Mouse (Mus musculus): Measurements from ENCODE around the gene Pts. TPM values are rescaled to one million over a fixed set of nuclear protein-coding genes. Genes with fewer than 3 reads are reported as not detected.

Pts gene
- polyA plus RNA-seq, 1 experiment from 2014 or later, result 96.6 TPM

DNA sequence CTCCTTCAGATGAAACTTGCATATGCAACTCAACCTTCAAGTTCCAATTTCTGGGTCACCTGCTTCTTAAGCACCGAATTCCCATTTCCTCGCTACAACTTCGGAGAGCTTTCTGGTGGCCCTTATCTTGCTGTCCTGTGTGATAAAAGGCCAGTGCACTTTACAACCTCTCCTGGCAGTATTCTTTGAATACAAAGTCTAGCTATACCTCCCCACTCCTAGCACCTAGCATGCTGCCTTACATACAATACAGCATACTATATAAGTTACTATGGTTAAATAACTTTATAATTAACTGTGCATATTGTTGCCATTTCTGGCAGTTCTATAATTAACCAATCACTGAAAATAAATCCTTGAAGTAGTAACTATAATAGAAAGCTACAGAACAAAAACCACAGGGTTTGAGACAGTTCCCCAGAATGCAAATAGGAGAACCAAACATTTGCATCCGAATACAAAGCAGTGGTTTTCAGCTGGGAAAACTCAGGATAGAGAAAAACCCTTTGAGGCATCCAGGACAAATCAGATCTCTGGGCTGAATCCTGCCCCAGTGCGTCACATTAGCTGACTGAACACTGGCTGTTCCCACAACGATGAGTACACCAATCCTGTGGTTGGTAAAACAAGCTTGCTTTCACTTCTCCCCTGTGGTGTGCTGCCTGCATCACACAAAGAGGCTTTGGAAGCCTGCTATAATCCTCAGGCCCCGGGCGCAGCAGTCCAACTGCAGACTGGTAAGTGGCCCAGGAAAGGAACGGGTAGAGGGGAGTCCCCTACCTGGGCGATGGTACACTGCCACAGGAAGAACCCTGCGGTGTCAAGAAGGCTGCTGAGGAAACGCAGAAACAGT lies 25.9 kb upstream of the Pts start, which contains the start of gene Il18:
TSS of gene Il18 (plus strand) at position 587 of the 853 bp plus-strand sequence.
- H3K9ac ChIP-seq (replicated peaks; ENCODE audit: low read length), result no peak within 1 kb of the TSS
- no peak for ATAC-seq (ENCODE audit: low FRiP score, low TSS enrichment)
- H3K4me3 ChIP-seq (ENCODE audit: low read length), result no peak within 1 kb of the TSS
- H3K9me3 ChIP-seq (ENCODE audit: low read length), result no peaks in the 10 kb centered on the region
- 35% methylated on average over 12 of the region's 12 CpGs for WGBS
- no peaks in the 10 kb centered on the region for H3K4me1 ChIP-seq (ENCODE audit: insufficient read depth, low read length)
- H3K36me3 ChIP-seq (ENCODE audit: insufficient read depth, low read length), result no peaks in the 10 kb centered on the region
- H3K27me3 ChIP-seq (ENCODE audit: insufficient read depth, low read length), result no peaks in the 10 kb centered on the region
- peak within 1 kb of the TSS; percentile 13; the same call in 1 of the 2 replicates for H3K4me2 ChIP-seq (replicated peaks; ENCODE audit: low read depth, low read length)
- H3K27ac ChIP-seq (ENCODE audit: low read length), result no peak within 1 kb of the TSS

GRCm38 (mm10) chr9:50553547-50553946 lies 25.0 kb upstream of the Pts start:
- Histone ChIP-seq H3K4me1 (ENCODE audit: insufficient read depth, low read length) (no peaks in the 10 kb centered on the region), H3K27ac (ENCODE audit: low read length) (no peak overlapping the region), H3K9me3 (ENCODE audit: low read length) (no peaks in the 10 kb centered on the region), H3K4me2 (replicated peaks; ENCODE audit: low read depth, low read length) (no peak overlapping the region), H3K36me3 (ENCODE audit: insufficient read depth, low read length) (no peaks in the 10 kb centered on the region), H3K27me3 (ENCODE audit: insufficient read depth, low read length) (no peaks in the 10 kb centered on the region), H3K4me3 (ENCODE audit: low read length) (no peak overlapping the region), H3K9ac (replicated peaks; ENCODE audit: low read length) (no peak overlapping the region)
- no peak for ATAC-seq (ENCODE audit: low FRiP score, low TSS enrichment)
- WGBS, result 75% methylated on average over 2 of the region's 2 CpGs

GRCm38 (mm10) chr9:50552206-50552605 lies 23.7 kb upstream of the Pts start:
- no peak overlapping the region for H3K4me2 ChIP-seq (replicated peaks; ENCODE audit: low read depth, low read length)

DNA sequence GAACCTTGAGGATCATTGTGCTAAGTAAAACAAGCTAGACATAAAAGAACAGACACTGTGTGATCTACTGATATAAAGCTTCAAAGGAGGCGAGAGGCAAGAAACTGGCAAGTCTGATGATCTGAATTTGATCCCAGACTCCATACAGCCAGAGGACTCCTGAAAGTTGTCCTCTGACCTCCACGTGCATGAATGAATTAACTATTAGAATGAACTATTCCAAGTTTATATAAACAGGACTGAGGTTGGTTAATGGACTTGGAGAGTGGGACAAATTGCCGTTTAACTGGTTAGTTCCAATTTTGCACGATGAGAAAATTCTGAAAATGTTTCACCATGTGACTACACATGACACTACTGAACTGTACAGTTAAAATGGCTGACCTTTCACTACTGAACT lies 20.4 kb upstream of the Pts start:
- WGBS, result 78% methylated on average over 4 of the region's 4 CpGs

More at GRCm38 (mm10) chr9:50552206-50552605, 23.7 kb upstream of the Pts start:
- ATAC-seq (ENCODE audit: low FRiP score, low TSS enrichment), result no peak
- Histone ChIP-seq H3K27ac (ENCODE audit: low read length) (no peak overlapping the region), H3K27me3 (ENCODE audit: insufficient read depth, low read length) (no peaks in the 10 kb centered on the region), H3K4me1 (ENCODE audit: insufficient read depth, low read length) (no peaks in the 10 kb centered on the region), H3K36me3 (ENCODE audit: insufficient read depth, low read length) (no peaks in the 10 kb centered on the region), H3K9me3 (ENCODE audit: low read length) (no peaks in the 10 kb centered on the region), H3K4me3 (ENCODE audit: low read length) (no peak overlapping the region), H3K9ac (replicated peaks; ENCODE audit: low read length) (no peak overlapping the region)
- WGBS, result 79% methylated on average over 5 of the region's 5 CpGs

GRCm38 (mm10) chr9:50547859-50548478 lies 19.4 kb upstream of the Pts start:
- Histone ChIP-seq H3K36me3 (ENCODE audit: insufficient read depth, low read length) (no peaks in the 10 kb centered on the region), H3K27me3 (ENCODE audit: insufficient read depth, low read length) (no peaks in the 10 kb centered on the region), H3K4me3 (ENCODE audit: low read length) (no peak overlapping the region), H3K9ac (replicated peaks; ENCODE audit: low read length) (no peak overlapping the region), H3K4me2 (replicated peaks; ENCODE audit: low read depth, low read length) (no peak overlapping the region), H3K27ac (ENCODE audit: low read length) (no peak overlapping the region), H3K9me3 (ENCODE audit: low read length) (no peaks in the 10 kb centered on the region), H3K4me1 (ENCODE audit: insufficient read depth, low read length) (no peaks in the 10 kb centered on the region)
- ATAC-seq (ENCODE audit: low FRiP score, low TSS enrichment), result no peak
- WGBS, result 37% methylated on average over 5 of the region's 5 CpGs

More for the DNA sequence above, 20.4 kb upstream of the Pts start:
- ATAC-seq (ENCODE audit: low FRiP score, low TSS enrichment), result no peak
- Histone ChIP-seq H3K9me3 (ENCODE audit: low read length) (no peaks in the 10 kb centered on the region), H3K4me2 (replicated peaks; ENCODE audit: low read depth, low read length) (no peak overlapping the region), H3K27ac (ENCODE audit: low read length) (no peak overlapping the region), H3K36me3 (ENCODE audit: insufficient read depth, low read length) (no peaks in the 10 kb centered on the region), H3K4me1 (ENCODE audit: insufficient read depth, low read length) (no peaks in the 10 kb centered on the region), H3K9ac (replicated peaks; ENCODE audit: low read length) (no peak overlapping the region), H3K4me3 (ENCODE audit: low read length) (no peak overlapping the region), H3K27me3 (ENCODE audit: insufficient read depth, low read length) (no peaks in the 10 kb centered on the region)

GRCm38 (mm10) chr9:50542401-50542800 lies 13.9 kb upstream of the Pts start:
- Histone ChIP-seq H3K4me3 (ENCODE audit: low read length) (no peak overlapping the region), H3K27ac (ENCODE audit: low read length) (no peak overlapping the region), H3K9me3 (ENCODE audit: low read length) (no peaks in the 10 kb centered on the region), H3K36me3 (ENCODE audit: insufficient read depth, low read length) (no peaks in the 10 kb centered on the region), H3K27me3 (ENCODE audit: insufficient read depth, low read length) (no peaks in the 10 kb centered on the region), H3K4me2 (replicated peaks; ENCODE audit: low read depth, low read length) (no peak overlapping the region), H3K9ac (replicated peaks; ENCODE audit: low read length) (no peak overlapping the region), H3K4me1 (ENCODE audit: insufficient read depth, low read length) (no peaks in the 10 kb centered on the region)
- WGBS, result 79% methylated on average over 9 of the region's 9 CpGs
- ATAC-seq (ENCODE audit: low FRiP score, low TSS enrichment), result no peak

- Histone ChIP-seq H3K4me3 (ENCODE audit: low read length) (no peak overlapping the region), H3K36me3 (ENCODE audit: insufficient read depth, low read length) (no peaks in the 10 kb centered on the region), H3K27ac (ENCODE audit: low read length) (no peak overlapping the region), H3K4me2 (replicated peaks; ENCODE audit: low read depth, low read length) (no peak overlapping the region), H3K27me3 (ENCODE audit: insufficient read depth, low read length) (no peaks in the 10 kb centered on the region), H3K9ac (replicated peaks; ENCODE audit: low read length) (no peak overlapping the region), H3K9me3 (ENCODE audit: low read length) (no peaks in the 10 kb centered on the region), H3K4me1 (ENCODE audit: insufficient read depth, low read length) (no peaks in the 10 kb centered on the region)
- ATAC-seq (ENCODE audit: low FRiP score, low TSS enrichment), result no peak
- WGBS, result 64% methylated on average over 7 of the region's 7 CpGs
These were observed 11.6 kb upstream of the Pts start for GRCm38 (mm10) chr9:50540170-50540569.

- Histone ChIP-seq H3K27me3 (ENCODE audit: insufficient read depth, low read length) (no peaks in the 10 kb centered on the region), H3K9me3 (ENCODE audit: low read length) (no peaks in the 10 kb centered on the region), H3K4me2 (replicated peaks; ENCODE audit: low read depth, low read length) (no peak overlapping the region), H3K27ac (ENCODE audit: low read length) (no peak overlapping the region), H3K4me3 (ENCODE audit: low read length) (no peak overlapping the region), H3K4me1 (ENCODE audit: insufficient read depth, low read length) (no peaks in the 10 kb centered on the region), H3K9ac (replicated peaks; ENCODE audit: low read length) (no peak overlapping the region), H3K36me3 (ENCODE audit: insufficient read depth, low read length) (no peaks in the 10 kb centered on the region)
- ATAC-seq (ENCODE audit: low FRiP score, low TSS enrichment), result no peak
- WGBS, result 54% methylated on average over 4 of the region's 4 CpGs
These were observed 8.8 kb upstream of the Pts start for GRCm38 (mm10) chr9:50537295-50537694.

GRCm38 (mm10) chr9:50536603-50537135 lies 8.1 kb upstream of the Pts start:
- Histone ChIP-seq H3K27me3 (ENCODE audit: insufficient read depth, low read length) (no peaks in the 10 kb centered on the region), H3K4me1 (ENCODE audit: insufficient read depth, low read length) (no peaks in the 10 kb centered on the region), H3K4me2 (replicated peaks; ENCODE audit: low read depth, low read length) (no peak overlapping the region), H3K4me3 (ENCODE audit: low read length) (no peak overlapping the region), H3K9ac (replicated peaks; ENCODE audit: low read length) (no peak overlapping the region), H3K27ac (ENCODE audit: low read length) (no peak overlapping the region), H3K36me3 (ENCODE audit: insufficient read depth, low read length) (no peaks in the 10 kb centered on the region), H3K9me3 (ENCODE audit: low read length) (no peaks in the 10 kb centered on the region)
- 80% methylated on average over 7 of the region's 7 CpGs for whole genome bisulfite sequencing
- no peak for ATAC-seq (ENCODE audit: low FRiP score, low TSS enrichment)

DNA sequence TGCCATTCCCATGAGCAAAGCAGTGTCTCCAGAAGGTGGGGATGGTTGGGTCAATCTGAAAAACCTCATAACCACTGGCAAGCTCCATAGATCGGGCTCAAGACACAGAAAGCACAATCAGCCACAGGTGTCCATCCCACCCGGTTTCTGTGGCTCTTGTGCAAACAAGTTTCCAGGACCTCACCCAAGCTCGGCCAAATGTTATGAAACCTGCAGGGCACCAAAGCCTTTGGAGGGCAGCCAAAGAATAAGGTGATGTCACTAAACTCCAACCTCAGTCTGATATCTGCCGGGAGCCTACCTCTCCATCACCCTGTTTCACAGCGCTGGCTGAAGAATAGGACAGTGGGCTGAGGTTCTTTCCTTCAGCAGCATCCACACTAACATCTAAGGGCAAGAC lies 7.4 kb upstream of the Pts start:
- H3K27ac ChIP-seq (ENCODE audit: low read length), result no peak overlapping the region
- no peaks in the 10 kb centered on the region for H3K9me3 ChIP-seq (ENCODE audit: low read length)
- no peaks in the 10 kb centered on the region for H3K36me3 ChIP-seq (ENCODE audit: insufficient read depth, low read length)
- H3K9ac ChIP-seq (replicated peaks; ENCODE audit: low read length), result no peak overlapping the region
- WGBS, result 74% methylated on average over 5 of the region's 5 CpGs
- ATAC-seq (ENCODE audit: low FRiP score, low TSS enrichment), result no peak
- H3K4me2 ChIP-seq (replicated peaks; ENCODE audit: low read depth, low read length), result no peak overlapping the region
- no peaks in the 10 kb centered on the region for H3K4me1 ChIP-seq (ENCODE audit: insufficient read depth, low read length)
- H3K4me3 ChIP-seq (ENCODE audit: low read length), result no peak overlapping the region
- H3K27me3 ChIP-seq (ENCODE audit: insufficient read depth, low read length), result no peaks in the 10 kb centered on the region
